Mouse (Mus musculus): ENCODE measurements around the gene Cdon.

DNA sequence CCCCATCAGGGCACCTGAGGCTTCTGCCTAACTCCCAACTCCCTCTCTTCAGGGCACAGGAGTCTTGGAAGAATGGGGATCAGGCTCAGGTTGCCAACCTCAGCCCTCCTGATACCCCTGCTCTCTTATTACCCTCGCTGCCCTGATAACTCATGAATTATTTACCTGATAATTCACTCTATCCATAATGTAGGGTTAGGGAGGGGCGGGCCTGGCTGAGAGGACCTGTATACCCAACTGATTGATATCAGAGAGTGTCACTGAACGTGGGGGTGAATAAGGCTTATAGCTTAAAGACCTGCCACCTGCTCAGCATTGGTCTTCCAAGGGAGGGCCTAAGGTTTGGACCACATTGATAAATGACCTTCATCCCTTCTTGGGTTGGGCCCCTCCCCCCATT lies 97.2 kb downstream of the Cdon start, which contains the start of gene Gm1113:
- TF ChIP-seq CTCF (IDR thresholded peaks at IDR 0.05; ENCODE audit: low read depth): no peak
- TF ChIP-seq EP300 (IDR thresholded peaks at IDR 0.05; ENCODE audit: low read depth): no peak
